7 mouse cellular contexts compared by ENCODE assay signal in genomic region chr7:118994231-118994842, GRCm38 (mm10). TPM values are rescaled to one million over a fixed set of nuclear protein-coding genes. Genes with fewer than 3 reads are reported as not detected.
DNase-seq lines count a peak whose midpoint lies in the region; ATAC-seq and TF ChIP-seq lines count a peak whose summit lies in the region.

No protein-coding gene starts in this region.

- no peak for DNase-seq in testis, postnatal 10 days (ENCODE audit: low spot score)
- DNase-seq in embryo, embryonic 9.5 days (ENCODE audit: extremely low spot score) = peak; percentile 62
- DNase-seq in limb, embryonic 14.5 days (ENCODE audit: low spot score) = no peak
- DNase-seq in retina, embryonic 14.5 days (ENCODE audit: low spot score) = peak; percentile 46
- DNase-seq in right cerebral cortex, postnatal 36 days (ENCODE audit: low spot score in 2 of 2) = no peak

- no peak for TF ChIP-seq POLR2A in testis, adult 2 months (IDR thresholded peaks at IDR 0.05; ENCODE audit: control insufficient read depth, low read depth, low read length)
- no peak for TF ChIP-seq POLR2A in limb, embryonic 14.5 days (IDR thresholded peaks at IDR 0.05; ENCODE audit: borderline replicate concordance, extremely low read depth, insufficient read depth, insufficient read length)

- H3K9ac ChIP-seq in heart, embryonic 16.5 days (ENCODE audit: low read length) = peak overlapping the region; percentile 83
- peak overlapping the region; percentile 73 for H3K9ac ChIP-seq in limb, embryonic 14.5 days (ENCODE audit: low read depth, low read length, severe bottlenecking)

- H3K27me3 ChIP-seq in testis, adult 2 months (ENCODE audit: control insufficient read depth, insufficient read depth, low read length) = no peaks in the 10 kb centered on the region
- no peaks in the 10 kb centered on the region for H3K27me3 ChIP-seq in heart, embryonic 16.5 days (ENCODE audit: control insufficient read depth, insufficient read depth, low read length)
- H3K27me3 ChIP-seq in limb, embryonic 14.5 days (ENCODE audit: control insufficient read depth, insufficient read depth, low read length) = no peaks in the 10 kb centered on the region

- H3K4me1 ChIP-seq in testis, adult 2 months (ENCODE audit: control insufficient read depth, insufficient read depth, low read length) = peaks cover 36% of the 10 kb centered on the region
- peaks cover 16% of the 10 kb centered on the region for H3K4me1 ChIP-seq in heart, embryonic 16.5 days (ENCODE audit: control insufficient read depth, insufficient read depth, low read length)
- peaks cover 20% of the 10 kb centered on the region for H3K4me1 ChIP-seq in limb, embryonic 14.5 days (ENCODE audit: control insufficient read depth, insufficient read depth, low read length)

- ATAC-seq in heart, embryonic 16.5 days (replicated peaks; ENCODE audit: extremely low read depth, insufficient read depth, low FRiP score) = peak; percentile 16
- no peak; the same call in none of the 2 replicates for ATAC-seq in limb, embryonic 14.5 days (ENCODE audit: low FRiP score, low read depth)

- peak overlapping the region; percentile 53 for H3K27ac ChIP-seq in testis, adult 2 months (ENCODE audit: control insufficient read depth, insufficient read depth, low read depth, low read length)
- H3K27ac ChIP-seq in heart, embryonic 16.5 days (ENCODE audit: low read length) = peak overlapping the region; percentile 21
- H3K27ac ChIP-seq in limb, embryonic 14.5 days (replicated peaks; ENCODE audit: low read depth, low read length) = no peak overlapping the region

- WGBS in heart, embryonic 16.5 days = under 1% methylated on average over 21 of the region's 21 CpGs
- WGBS in limb, embryonic 14.5 days = 2% methylated on average over 20 of the region's 21 CpGs

- no peaks in the 10 kb centered on the region for H3K36me3 ChIP-seq in testis, adult 2 months (ENCODE audit: control insufficient read depth, insufficient read depth, low read length)
- H3K36me3 ChIP-seq in heart, embryonic 16.5 days (ENCODE audit: control insufficient read depth, insufficient read depth) = no peaks in the 10 kb centered on the region
- H3K36me3 ChIP-seq in limb, embryonic 14.5 days (ENCODE audit: control insufficient read depth, insufficient read depth, low read length) = no peaks in the 10 kb centered on the region

- H3K9me3 ChIP-seq in heart, embryonic 16.5 days (replicated peaks; ENCODE audit: control insufficient read depth, low read length) = no peaks in the 10 kb centered on the region
- H3K9me3 ChIP-seq in limb, embryonic 14.5 days (ENCODE audit: control insufficient read depth, low read length) = no peaks in the 10 kb centered on the region

- no peak for TF ChIP-seq CTCF in testis, adult 2 months (IDR thresholded peaks at IDR 0.05; ENCODE audit: control insufficient read depth, insufficient read depth, insufficient replicate concordance, low read depth, low read length)

- H3K4me3 ChIP-seq in testis, adult 2 months (ENCODE audit: control insufficient read depth, low read depth, low read length) = peak overlapping the region; percentile 70
- peak overlapping the region; percentile 78 for H3K4me3 ChIP-seq in heart, embryonic 16.5 days (ENCODE audit: low read length)
- H3K4me3 ChIP-seq in limb, embryonic 14.5 days (replicated peaks; ENCODE audit: low read length) = peak overlapping the region; percentile 62

- H3K4me2 ChIP-seq in heart, embryonic 16.5 days (ENCODE audit: low read depth, low read length) = peak overlapping the region; percentile 94
- H3K4me2 ChIP-seq in limb, embryonic 14.5 days (replicated peaks; ENCODE audit: low read depth, low read length, severe bottlenecking) = peak overlapping the region; percentile 93

RNA-seq across cellular contexts. Expression of gene Gprc5b, which starts 0.7 kb away (rescaled TPM):
- polyA plus RNA-seq in testis, adult 2 months (2012; rRNA removed) = 45.8 and 57.4 TPM in 2 replicates
- polyA plus RNA-seq in heart, embryonic 16.5 days (2015; fragmentation: Nextera tagmentation; extraction: Ambion mirVana) = 5.3 and 5.8 TPM in 2 replicates
- polyA plus RNA-seq in limb, embryonic 14.5 days (2012; rRNA removed) = 24.9 and 34.7 TPM in 2 replicates
- polyA plus RNA-seq in limb, embryonic 14.5 days (2014; fragmentation: Nextera tagmentation; extraction: Ambion mirVana) = 14.0 and 15.0 TPM in 2 replicates

Comparison
In these comparisons a context has a peak if more than half of its experiments do, and no peak if none do; other contexts are left out.
1. DNase-seq: peak in embryo, embryonic 9.5 days (single experiment) and retina, embryonic 14.5 days (single experiment); none in testis, postnatal 10 days (single experiment), limb, embryonic 14.5 days (single experiment) and right cerebral cortex, postnatal 36 days (0 of 2).
2. Peak in every context shown above with its lines, with median percentiles within 50 percentile points of each other: H3K4me3 ChIP-seq.